Mouse (Mus musculus): ENCODE data around the gene Olfr223.
"Not testable (repeated sequence)": the region's sequence is repeated elsewhere in the genome, so short reads cannot be mapped to it uniquely, and the experiment has no call there.

The Olfr223 gene

DNA sequence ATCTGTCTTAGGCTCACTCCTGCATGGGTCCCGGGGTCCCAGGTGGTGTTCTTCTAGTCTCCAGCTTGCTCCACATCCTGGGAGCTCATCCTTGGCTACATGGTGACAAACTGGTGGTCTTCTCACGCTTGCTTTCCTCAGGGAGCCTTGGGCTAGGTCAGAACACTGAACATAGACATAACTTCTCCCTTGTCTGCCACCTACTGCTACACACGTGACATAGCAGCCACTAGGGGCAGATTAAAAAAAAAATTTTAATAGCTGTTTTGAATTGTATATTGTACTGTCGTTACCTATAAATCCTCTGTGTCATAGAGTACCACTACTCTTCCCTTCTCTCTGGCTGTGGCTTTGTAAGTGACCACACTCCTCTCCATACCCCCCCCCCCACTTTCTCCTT is 3.0 kb upstream of the Olfr223 start:
- no peak for DNase-seq

DNA sequence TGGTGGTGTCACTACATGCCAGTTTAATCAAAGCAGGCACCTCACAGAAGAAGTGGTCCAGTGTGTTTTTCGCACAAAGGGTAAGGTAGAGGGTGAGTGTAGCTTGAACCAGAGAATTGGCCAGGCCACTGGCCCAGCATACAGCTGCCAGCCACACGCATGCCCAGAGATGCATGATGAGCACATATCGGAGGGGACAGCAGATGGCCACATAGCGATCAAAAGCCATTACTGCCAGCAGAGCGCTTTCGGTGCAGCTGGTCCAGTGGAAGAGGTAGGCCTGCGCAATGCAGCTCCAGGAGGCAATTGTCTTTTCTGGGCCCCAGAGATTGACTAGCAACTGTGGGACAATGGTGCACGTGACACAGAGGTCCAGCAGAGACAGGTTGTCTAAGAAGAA is 3.6 kb downstream of the Olfr223 start:
- DNase-seq: no peak

DNA sequence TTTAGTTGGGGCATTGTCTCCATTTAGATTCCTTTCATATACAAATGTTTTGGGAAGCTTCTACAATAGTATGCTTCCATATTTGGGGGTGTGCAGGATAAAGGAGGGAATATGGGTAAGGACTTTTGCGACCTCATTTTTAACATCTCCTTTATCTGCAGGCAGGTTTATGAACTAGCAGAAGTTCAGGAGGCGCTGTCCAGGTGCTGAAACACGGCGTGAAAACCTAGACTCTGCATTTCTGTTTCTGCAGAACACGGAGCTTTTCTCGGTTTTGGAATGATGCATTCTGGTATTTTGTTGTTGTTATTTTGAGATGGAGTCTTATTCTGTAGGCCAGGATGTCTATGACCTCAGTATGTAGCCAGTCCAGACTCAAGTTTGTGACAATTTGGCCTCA is 8.6 kb downstream of the Olfr223 start:
- no peak for DNase-seq

DNA sequence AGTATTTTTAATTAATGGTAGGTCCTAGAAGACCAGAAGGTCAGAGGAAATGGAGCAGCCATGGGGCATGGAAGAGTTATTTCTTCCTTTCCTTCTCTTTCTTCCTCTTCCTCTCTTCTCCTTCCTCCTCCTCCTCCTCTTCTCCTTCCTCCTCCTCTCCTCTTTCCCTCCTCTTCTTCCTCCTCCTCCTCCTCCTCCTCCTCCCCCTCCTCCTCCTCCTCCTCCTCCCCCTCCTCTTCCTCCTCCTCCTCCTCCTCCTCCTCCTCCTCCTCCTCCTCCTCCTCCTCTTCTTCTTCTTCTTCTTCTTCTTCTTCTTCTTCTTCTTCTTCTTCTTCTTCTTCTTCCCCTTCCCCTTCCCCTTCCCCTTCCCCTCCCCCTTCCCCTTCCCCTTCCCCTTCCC is 17.0 kb downstream of the Olfr223 start, which contains the start of gene Olfr222:
Gene Olfr222 (minus strand): TSS at position 101 of the 400 bp plus-strand sequence.
- not testable (repeated sequence) for DNase-seq

DNA sequence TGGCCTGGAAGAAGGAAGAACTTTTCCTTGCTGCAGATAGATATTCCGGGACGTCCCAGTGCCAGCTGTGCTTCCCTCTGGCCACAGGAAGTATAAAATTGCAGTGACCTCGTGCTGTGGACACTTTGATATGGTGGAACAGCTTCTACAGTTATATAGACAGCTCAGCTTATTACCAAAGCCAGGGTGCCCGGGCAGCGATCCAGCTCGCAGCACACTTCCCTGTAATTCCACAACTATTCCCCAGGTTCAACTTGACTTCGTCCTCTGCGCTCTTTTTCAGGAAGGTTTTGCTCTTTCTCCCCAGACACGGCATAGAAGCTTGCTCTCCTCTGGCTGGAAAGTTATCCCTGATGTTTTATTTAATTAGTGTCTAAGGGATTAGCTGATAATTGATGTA is 17.4 kb downstream of the Olfr223 start:
- DNase-seq: no peak

DNA sequence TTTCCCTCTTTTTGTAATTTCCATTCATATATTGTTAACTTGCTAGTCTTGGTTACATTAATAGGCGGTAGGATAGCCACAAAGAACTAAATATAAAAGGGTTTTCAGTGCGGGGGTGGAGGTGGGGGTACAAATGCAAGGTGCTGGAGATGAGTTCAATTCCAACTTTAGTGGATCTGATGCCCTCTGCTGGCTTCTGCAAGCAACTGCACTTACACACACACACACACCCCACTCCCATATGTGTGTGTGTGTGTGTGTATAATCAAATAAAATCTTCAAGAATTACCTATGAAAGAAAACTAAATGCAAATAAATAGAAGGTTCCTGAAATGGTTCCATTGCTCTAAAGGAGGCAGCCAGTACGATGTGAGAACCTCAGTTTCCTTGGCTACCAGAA is 23.8 kb downstream of the Olfr223 start:
- no peak for DNase-seq

DNA sequence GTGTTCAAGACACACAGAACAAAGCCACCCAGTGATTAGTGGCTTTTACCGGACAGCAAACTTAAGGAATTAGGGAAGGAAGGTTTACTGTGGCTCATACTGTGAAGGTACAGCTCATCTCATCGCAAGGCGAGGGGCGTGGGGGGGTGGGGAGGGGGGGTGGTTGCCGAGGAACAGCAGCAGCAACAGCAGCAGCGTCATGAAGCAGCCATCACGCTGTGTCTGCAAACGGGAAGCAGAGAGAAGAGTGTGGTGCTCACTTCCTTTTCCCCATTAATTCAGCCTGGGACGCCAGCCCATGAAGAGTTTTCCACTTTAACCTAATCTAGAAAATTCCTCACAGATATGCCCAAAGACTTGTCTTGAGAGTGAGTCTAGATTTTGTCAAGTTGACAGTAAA is 30.3 kb downstream of the Olfr223 start:
- DNase-seq: no peak

DNA sequence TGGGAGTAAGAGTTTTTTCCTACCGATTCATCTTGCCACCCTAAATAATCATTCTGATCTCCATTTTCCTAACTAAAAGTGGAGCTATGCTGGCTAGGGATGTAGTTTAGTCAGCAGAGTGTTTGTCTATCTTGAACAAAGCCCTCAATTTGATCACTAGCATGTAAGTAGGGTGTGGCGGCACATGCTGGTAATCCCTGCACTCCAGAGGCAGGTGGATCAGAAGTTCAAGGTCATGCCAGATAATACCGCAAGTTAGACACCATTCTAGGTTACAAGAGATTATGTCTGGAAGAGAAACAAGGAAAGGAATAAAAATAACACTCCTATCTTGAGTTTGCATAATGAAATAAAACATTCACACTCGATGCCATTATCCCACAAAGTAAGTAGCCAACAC is 30.8 kb downstream of the Olfr223 start:
- DNase-seq: no peak

DNA sequence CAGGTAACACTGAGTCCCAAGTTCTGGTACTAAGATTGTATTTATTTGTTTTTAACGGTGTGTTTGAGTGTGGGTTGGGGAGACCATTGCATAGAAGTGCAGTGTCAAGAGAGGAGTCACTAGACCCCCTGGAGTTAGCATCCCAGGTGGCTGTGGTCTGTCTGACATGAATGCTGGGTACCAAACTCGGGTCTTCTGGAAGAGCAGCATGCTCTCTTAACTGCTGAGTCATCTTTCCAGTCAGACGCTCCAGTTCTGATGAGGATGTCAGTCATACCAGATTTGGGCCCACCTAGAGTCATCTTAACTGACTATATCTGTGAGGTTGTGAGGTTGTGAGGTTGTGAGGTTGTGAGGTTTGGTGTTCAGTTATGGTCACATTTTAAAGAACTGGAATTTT is 32.2 kb downstream of the Olfr223 start:
- no peak for DNase-seq

DNA sequence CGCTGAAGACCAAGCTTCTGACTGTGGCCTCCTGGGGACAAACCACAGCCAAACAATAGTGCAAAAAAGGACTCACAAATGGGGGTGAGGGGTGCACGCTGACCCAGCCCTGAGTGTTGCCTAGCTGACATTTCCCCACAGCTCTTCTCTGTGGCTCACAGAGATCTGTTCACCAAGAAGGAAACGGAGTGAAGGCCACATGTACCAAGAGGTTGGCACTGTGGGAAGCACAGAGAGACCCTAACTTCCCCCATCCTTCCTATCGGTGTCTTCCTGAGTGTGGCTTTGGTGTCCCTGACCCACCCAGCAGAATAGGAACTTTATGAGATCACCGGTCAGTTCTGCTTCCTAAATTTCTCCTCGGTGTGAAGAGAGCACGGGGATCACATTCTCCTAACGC is 38.6 kb downstream of the Olfr223 start:
- DNase-seq: no peak

DNA sequence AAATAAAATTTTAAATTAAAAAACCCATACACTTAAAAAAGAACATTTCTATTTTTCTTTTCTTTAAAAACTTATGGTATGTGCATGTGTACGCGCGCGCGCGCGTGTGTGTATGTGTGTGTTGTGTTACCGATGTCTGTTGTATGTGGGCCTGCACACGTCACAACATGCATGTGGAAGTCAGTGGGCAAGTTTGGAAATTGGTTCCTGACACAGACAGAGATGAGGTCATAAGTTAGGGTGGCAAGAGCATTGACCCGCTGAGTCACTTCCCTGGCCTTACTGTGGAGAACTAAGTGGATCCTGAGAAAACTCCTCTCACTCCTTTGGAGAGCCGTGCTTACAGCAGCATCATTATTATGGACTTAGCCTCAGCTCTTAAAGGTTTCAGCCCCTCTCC is 39.0 kb downstream of the Olfr223 start:
- no peak for DNase-seq

DNA sequence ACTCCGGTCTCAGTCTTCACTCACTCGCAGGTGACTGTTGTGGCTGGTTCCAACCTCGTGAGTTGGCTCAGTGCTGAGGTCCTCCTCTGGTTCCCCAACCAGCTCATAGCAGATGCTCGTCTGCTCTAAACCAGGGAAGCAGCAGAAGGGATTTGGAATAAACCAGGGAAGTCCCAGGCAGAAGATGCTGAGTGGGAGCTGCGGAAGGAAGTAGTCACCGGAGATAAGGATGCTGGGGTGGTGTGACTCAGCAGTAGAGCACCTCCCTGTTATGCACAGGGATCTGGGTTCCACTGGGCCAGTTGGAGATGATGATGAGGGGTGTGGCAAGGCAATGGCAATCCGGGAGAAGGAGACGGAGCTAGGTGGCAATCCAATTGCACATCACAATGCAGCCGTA is 49.1 kb downstream of the Olfr223 start:
- no peak for DNase-seq

DNA sequence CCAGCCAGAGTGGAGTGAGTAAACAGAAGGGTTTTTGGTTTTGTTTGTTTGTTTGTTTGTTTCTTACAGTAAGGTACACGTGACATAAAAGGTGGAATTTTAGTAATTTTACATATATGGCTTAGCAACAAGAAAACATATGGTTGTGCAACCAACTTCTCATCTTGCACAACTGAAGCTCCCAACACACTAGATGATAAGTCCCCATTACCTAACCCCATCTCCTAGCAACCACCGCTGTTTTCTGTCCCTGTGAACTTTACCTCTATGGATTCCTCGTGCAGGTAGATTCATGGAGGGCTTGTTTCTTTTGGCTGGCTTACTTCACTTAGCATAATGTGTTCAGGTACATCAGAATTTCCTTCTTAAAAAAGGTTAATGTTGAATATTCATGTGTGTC is 49.7 kb downstream of the Olfr223 start:
- DNase-seq: no peak

DNA sequence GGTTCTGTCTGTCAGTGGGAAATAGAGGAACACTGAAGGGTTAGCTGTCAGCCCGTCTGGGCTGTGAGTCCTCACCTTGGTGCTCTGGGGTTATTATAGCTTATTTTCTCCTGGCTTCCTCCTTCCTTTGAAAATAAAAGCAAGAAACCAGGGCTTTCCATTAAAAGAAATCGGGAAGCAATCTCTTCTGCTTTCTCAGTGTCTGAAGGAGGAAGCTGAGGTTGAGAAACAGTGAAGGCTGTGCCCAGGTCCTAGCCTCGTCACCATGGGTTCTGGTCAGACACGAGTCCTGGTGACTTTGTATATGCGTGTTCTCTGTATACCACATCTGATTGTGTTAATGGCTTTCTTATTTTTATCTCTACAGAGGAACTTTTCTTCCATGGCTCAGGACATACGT is 50.6 kb downstream of the Olfr223 start:
- no peak for DNase-seq

DNA sequence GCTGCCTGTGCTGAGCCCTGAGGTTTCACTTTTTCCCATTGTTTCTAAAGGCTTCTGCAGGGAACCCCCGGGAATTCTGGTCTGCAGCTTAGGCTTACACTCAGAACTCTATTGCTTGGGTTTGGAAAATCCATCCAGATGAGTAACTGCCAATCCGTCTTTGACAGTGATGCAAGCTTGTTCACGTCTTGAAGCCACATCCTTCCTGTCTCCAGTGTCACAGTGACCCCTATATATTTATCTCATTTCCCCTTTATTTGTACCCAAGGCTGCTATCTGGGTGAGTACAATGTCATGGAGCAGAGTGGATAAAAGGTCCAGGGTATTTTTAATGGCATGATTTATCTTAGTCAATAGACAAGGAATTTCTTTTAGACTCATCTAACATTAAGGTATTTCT is 51.8 kb downstream of the Olfr223 start, which contains the start of gene Nlrp3:
Gene Nlrp3 (plus strand): TSS at position 245 of the 400 bp plus-strand sequence.
- no peak for DNase-seq

DNA sequence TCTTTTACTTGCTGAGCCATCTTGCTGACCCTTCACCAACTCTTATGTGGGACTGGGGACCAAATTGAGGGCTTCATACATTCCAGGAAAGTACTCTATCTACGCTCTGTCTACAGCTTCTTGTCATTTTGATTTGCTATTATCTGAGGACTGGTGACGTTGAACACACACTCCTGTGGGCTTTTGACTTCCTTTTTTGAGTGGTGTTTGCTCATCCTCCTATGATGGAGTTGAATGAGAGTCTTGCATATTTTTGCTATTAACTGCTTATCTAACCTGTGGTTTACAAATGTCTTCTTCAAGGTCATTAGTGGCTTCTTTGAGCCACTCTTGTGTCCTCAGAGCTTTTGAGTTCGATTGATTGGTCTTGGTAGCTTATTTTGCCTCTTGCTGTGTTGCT is 53.0 kb downstream of the Olfr223 start:
- no peak for DNase-seq
